Mouse (Mus musculus) adrenal gland, adult 2 months (tissue): Measurements from ENCODE around the gene Smok3b. TPM values are rescaled to one million over a fixed set of nuclear protein-coding genes. Genes with fewer than 3 reads are reported as not detected.
A peak's percentile ranks its signal among the peaks of the same experiment; 100 is the strongest.
"Not testable (repeated sequence)": the region's sequence is repeated elsewhere in the genome, so short reads cannot be mapped to it uniquely, and the experiment has no call there.

ENCODE experiments used
- DNase-seq: peaks from one replicate; pipeline ENCODE4 v3.0.0; 2021
- long read RNA-seq: library from polyadenylated mRNA; stranded (forward); transcript quantifications from one replicate; pipeline ENCODE4 v2.0.0, GENCODE M21; 2021
- polyA plus RNA-seq: library from polyadenylated mRNA; depleted of rRNA; stranded (reverse); fragments of >200 nt; gene quantifications from 2 replicates; pipeline ENCODE4 v1.2.3, GENCODE M21; 2012; rRNA removed
- total RNA-seq, 2 experiments: library from RNA; stranded (reverse); gene quantifications; 2 replicates each; pipeline ENCODE4 v1.2.3; 2021

Smok3b gene
- total RNA-seq, result not detected
- polyA plus RNA-seq, result not detected in 2 replicates
- long read RNA-seq, result 0 reads

DNA sequence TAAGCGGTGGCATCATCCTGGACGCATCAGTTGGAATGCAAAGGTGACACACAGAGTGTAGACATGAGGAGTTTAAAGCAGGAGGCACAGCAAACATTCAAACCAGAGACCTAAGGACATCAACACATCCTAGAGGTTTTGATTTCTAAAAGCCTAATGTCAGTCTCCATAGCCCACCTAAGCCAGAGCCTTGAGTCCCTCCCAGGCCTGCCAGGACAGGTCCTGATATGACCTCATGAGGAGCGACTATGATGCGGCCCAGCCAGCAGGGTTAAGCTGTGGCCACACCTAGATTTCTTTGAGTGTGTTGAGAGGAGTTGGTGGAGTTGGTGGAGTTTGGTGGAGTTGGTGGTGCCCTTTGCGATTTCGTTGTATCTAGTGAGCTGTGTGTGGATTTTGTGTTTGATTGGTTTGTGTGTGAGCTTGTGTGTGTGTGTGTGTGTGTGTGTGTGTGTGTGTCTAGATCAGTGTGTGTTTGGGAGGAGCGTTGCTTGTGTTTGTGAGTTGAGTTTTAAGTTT, at the start of gene Smok3b, which contains the start of gene Smok3a:
TSS of gene Smok3b (plus strand) at position 469 of the 519 bp plus-strand sequence.
TSS of gene Smok3a (plus strand) at position 301 of the 519 bp plus-strand sequence.
- not testable (repeated sequence) for DNase-seq

DNA sequence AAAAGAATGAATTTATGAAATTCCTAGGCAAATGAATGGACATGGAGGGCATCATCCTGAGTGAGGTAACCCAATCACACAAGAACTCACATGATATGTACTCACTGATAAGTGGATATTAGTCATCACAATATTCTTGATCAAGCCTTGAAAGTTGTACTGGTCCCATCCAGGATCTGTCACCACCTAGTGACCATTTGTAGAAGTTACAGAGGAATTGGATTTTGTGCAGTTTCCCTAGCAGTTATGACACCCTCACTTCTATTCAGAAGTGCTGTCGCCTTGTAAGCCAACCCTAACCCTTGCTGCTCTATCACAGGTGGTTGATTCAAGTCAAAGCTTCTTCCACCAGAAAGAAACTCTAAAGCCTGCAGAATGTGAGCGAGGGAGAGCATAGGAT, 48.1 kb upstream of the Smok3b start:
- no peak for DNase-seq

DNA sequence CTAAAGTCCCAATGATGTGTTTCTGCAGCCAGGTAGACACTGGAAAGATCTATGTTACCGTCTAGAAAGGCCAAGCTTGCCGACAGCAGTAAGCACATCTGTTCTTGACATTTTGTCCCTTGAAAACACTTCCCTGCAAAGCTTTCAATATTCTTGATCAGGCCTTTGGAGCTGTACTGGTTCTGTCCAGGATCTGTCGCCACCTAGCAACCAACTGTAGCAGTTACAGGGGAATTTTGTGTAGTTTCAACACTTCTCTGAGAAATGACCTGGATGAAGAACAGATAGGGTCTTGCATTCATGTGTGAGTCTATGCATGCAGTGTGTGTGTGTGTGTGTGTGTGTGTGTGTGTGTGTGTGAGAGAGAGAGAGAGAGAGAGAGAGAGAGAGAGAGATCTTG, 47.5 kb upstream of the Smok3b start:
- DNase-seq, result no peak

DNA sequence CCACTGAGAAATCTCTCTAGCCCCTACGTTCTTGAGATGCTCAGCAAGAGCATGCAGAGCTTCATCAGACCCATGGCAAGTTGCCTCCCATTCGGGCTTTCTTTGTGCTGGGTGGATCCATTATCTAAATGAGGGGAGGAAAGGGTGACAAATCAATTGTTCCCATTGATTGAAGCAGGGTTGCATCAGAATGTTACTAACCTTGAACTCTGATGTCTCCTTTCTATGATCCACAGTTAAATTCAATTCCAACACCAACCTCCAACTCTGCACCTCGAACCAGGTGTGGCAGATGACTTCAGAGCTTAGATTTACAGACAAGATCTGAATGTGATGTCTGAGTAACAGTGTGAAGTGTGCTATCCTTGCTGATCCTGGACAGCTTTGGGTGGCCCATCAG, 46.5 kb upstream of the Smok3b start:
- no peak for DNase-seq

DNA sequence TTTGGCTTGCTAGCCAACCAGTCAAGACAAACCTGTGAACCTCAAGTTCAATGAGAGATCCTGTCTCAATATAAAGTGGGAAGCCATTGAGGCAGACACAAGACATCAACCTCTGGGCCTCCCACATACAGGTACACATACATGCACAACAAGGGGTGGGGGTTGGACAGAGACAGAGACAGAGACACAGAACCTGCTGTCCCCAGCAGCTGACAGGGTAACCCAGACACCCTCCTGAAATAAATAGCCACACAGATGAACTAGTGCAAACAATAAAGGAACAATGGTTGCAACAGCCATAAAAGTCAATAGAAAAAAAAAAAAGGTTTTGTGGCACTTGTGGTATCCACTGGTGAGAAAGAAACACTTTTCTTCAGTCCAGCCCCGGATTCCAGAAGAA, 45.8 kb upstream of the Smok3b start:
- no peak for DNase-seq

DNA sequence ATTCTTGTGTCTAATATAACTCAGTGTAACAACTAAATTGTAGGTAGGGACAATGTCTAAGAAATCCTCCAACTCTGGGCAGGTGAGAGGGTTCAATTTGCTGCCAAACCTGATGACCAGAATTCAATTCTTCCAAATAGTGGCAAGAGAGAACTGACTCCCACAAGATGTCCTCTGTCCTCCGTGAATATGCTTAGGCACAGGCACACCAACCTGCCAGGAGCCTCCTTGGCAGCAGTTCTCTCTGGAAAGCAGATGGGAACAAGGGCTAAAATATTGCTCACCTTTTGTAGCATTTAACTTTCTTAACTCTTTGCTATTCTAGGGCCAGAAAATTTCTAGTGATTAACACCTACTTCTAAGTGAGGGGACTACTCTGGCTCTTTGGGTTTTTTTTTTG, 43.9 kb upstream of the Smok3b start:
- DNase-seq, result no peak

DNA sequence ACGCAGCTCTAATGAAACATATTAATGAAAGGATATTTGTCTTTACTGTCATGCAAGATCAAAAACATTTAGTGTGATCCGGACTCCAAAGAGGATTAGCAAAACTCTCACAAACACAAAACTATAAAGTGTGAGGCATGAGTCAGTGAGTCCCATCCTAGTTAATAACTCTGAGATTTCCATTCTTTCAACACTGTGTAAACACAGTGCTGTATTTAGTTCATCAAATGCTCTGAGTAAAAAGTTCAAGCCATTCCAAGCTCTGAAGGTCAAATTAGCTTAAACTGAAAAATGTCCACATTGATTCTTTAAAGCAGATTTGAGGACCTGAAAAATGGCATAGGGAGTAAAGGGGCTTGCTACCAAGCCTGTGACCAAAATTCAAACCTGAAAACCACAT, 42.1 kb upstream of the Smok3b start:
- no peak for DNase-seq

DNA sequence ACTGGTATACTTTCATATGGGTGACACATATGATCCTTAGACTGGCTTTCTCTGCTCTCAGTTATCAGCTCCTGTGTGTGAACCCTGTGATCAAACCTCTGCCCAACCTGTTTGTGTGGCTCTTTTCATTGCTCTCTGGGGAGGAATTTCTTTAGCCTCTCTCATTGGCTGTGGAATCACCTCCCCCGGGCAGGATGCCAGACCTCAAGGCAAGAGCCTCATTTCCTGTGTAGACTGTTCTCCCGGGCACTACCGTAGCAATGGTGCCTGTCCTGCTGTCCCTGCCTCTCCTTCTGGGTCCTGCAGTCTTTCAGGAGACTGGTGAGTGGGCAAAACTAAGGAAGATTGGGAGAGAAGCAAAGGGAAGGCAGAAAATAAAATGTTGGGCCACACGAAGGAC, 39.9 kb upstream of the Smok3b start, which contains the start of gene Azgp1:
TSS of gene Azgp1 (plus strand) at position 221 of the 400 bp plus-strand sequence.
- DNase-seq, result peak; percentile 39

DNA sequence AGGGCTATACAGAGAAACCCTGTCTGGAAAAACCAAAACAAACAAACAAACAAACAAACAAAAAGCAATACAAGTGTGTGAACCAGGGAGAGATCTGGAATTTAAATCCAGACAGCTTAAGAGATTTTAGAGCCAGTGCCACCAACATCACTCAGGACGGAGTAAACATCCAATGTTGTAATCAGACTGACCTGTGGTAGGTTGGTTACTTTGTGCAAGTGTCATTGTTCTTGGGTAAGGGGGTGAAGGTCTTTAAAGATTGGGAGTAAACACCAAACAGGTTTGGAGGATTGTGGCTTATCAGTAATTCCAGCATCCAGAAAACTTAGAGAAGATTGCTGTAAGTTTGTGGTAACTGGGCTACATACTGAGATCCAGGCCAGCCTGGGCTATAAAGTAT, 34.9 kb upstream of the Smok3b start:
- no peak for DNase-seq

DNA sequence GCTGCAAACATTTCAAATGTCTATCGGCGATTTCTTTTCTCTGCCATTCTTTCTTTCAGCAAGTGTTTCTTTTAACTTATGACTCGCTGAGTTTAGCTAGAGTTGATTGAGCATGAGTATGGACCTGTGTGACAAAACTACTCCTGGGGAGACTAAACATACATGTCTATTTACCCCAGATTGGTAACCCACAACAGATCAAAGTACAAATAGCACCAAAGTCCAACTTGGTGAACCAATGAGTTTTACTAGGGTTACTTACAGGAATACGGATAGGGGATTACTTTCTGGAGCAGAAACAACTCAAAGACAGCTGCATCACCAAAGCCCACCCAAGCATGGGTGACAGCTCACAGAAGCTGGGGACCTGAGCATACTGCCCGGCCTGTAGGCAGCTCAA, 11.8 kb upstream of the Smok3b start:
- no peak for DNase-seq

DNA sequence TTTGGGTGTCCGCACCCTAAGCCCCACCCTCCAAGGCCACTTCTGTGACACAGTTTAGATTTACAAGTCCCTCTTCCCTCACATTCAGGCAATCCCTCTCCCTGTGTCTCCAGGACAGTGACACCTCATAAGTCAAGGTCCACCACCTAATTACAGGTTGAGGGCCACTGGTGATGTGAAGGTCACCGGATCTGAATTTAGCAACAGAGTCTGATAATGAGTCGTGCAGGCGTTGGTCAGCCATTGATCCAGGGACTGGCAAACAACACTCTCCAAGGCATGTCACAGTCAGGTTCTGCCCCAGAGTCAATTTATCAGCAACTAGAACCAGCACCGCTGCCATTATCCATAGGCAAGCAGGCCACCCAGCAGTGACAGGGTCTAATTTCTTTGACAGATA, 8.8 kb upstream of the Smok3b start:
- no peak for DNase-seq

DNA sequence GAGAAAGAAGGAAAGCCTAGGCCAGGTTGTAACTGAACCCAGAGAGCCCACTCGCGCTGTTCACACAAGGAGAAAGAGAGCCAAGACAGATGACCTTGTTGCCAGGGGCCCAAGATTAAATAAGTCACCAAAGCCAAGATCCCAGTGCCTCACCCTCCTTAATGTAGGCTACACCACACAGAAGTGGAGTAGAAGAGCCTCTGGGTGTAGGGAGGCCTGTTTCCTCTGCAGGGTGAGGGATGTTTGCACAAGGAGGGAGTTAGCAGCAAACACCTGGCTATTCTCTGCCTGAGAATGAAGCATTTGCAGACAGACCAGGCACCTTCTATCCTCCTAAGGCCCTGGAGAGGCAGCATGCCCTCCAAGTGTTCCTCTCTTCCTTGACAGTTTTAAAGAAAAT, 4.7 kb upstream of the Smok3b start:
- DNase-seq, result no peak

DNA sequence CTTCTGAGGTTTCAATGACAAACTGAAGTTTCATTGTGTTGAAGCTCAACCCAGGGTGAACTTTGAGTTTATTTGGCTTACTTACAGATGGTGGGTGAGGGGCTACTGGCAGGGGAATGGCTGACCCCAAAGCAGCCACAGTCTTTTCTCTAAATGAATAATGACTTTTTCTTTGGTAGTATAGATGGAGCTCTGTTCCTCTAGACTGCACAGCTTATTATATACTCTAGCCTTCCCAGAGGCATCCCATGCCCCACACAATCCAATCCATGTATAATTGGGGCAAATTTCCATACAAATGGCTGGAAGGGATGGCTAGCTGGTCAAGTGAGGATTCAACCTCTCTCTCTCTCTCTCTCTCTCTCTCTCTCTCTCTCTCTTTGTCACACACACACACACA, 4.2 kb upstream of the Smok3b start:
- DNase-seq, result no peak

DNA sequence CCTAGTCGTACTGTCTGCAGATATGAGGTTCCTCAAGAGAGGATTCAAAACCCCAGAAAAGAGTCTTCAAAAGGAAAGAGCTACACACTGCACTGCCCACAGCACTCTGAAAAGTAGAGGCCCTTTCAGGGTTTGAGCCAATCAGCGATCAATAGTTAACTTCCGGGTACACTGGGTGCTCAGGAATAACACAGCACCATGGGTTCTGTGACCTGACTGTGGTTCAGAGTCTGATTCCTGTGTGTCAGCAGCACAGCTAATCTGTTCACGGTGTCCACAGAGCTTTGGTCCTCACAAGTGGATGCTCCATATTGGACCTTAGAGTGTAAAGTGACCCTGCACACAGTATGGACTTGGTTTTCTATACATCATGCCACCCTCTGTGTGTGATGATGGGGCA, 1.7 kb upstream of the Smok3b start:
- DNase-seq, result not testable (repeated sequence)

DNA sequence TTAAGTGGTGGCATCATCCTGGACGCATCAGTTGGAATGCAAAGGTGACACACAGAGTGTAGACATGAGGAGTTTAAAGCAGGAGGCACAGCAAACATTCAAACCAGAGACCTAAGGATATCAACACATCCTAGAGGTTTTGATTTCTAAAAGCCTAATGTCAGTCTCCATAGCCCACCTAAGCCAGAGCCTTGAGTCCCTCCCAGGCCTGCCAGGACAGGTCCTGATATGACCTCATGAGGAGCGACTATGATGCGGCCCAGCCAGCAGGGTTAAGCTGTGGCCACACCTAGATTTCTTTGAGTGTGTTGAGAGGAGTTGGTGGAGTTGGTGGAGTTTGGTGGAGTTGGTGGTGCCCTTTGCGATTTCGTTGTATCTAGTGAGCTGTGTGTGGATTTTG, 31.7 kb downstream of the Smok3b start, which contains the start of gene Smok3c:
TSS of gene Smok3c (plus strand) at position 301 of the 400 bp plus-strand sequence.
- not testable (repeated sequence) for DNase-seq

DNA sequence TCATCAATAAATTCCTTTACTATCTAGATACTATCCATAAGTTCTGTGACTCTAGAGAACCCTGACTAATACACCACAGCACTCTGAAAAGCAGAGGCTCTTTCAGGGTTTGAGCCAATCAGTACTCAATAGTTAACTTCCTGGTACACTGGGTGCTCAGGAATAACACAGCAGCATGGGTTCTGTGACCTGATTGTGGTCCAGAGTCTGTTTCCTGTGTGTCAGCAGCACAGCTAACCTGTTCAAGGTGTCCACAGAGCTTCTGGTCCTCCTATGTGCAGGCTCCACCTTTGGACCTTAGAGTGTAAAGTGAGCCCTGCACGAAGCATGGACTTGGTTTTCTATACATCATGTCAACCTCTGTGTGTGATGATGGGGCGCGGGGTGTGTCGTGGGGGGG, 52.6 kb downstream of the Smok3b start:
- no peak for DNase-seq

DNA sequence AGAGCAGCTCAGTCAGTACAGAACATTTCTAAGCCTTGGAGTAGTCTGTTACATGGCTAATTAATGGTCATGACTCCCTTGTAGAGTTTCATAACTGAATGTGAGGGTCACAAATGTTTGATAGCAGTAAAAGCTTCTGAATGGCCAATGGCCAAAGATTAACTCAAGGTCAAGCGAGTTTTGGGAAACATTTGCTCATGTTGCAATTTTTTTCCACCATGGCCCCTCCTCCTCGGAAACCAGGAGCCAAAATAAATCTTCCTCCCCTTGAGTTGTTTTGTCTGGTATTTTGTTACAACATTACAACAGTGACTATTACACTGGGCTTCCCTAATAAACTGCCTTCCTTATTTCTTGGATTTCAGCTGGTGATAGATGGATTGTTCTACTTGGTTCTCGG, 54.5 kb downstream of the Smok3b start:
- DNase-seq, result peak; percentile 56

DNA sequence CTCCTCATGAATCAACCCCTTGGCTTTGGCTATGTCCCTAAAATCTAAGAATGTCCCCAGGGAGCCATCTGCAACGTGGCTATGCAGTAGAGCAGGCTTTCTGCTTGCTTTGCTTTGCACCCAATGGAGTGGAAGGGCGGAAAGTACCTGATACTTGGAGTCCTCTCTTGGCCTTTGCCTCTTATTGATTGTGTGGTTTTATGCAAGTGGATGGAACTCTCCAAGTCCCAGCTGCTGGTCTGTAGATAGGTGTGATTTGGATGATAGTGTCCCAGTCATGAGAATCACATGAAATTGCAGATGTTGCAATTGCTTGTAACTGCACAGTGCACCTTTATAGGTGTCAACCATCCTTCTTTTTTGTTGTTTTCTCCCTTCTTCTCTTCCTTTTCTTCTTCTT, 54.9 kb downstream of the Smok3b start:
- DNase-seq, result no peak

DNA sequence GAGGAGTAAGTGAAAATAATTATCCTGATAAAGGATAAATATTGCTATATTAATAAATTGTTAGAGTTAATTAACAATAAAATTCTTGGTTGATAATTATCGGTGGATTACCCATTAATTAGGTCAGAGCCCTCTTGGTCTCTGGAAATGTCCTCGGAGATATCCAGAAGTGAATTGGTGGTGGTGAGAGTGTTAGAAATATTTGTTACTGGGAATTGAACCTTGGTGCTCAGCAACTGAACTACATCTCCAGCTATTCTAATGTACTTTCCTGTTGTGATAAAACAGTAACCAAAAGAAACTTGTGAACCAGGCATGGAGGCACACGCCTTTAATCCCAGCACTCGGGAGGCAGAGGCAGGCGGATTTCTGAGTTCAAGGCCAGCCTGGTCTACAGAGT, 59.2 kb downstream of the Smok3b start:
- no peak for DNase-seq

DNA sequence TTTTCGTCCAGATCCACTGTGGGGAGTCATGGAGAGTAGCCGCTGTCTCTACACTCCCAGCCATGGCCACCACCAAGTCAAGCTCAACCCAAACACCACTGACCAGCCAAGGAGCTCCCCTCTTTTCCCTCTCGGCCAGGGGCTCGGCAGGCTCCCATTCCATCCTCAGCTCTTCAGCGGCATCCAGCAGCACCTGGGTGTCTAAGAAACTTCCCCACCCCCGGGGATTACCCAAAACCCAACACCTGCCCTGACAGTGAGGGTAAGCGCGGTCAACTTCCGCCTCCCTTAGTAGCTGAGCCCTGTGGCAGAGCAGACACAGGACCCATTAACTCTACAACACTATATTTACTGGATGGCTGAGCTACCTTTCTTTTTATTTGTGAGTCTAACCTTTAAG, 60.2 kb downstream of the Smok3b start:
- no peak for DNase-seq

DNA sequence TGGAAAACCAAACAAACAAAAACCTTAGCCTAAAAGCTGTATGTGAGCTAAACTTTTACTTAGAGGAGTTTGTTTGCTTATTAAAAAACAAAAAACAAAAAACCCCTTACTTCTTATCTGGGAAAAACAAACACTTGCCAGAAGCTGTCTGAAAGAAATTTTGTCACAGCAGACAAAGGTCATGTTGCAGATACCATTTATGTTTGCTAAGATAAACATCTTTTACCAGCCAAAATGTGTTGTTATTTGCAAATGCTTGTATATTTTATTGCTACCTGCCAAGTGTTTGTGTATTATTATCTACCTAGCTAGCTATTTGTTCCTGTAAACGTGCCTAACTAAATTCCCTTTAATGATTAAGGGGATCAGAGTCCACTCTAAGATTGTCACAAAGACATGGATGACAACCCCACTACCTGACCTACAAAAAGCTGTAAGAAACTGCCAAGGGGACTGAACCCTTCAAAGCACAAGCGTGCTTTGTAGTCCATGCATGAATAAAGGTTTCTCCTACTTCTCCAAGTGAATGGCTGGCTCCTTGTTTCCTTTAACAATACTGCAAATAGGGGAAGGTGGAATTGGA, 62.2 kb downstream of the Smok3b start:
- no peak for DNase-seq

DNA sequence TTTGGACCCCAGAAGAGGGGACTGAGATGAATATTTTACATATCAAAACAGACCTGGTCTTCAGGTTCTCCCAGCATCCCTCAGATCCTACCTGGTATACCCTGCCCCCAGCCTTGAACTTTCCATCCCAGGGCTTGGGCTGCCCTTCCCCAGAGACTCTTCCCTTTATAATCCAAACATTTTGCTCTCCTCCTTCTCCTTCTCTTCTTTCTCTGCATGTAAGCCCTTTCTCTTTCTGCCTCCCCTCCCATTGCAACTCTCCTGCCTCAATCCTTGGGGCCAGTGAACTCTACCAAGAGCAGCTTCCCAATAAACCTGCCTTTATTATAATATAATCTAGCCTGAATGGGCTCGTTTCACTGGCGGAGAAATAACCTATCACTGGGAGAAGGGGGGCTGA, 62.7 kb downstream of the Smok3b start:
- no peak for DNase-seq

DNA sequence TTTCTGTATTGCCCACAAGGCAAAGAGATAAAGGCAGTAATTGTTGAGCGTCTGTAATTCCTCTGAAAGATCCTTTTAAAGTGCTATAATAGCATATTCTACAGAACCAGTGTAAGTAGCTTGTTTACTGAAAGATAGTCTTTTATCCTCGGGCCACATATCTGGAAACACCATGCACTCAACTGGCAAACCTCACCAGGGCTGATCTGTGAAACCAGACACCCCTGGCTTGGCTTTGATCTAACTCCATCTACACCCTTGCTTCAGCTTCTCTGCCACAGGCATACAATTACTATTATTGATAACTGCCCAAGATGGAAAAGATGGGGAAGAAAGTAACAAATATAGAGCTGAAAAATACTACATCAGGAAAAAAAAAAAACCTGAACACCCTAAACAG, 63.3 kb downstream of the Smok3b start:
- DNase-seq, result no peak

DNA sequence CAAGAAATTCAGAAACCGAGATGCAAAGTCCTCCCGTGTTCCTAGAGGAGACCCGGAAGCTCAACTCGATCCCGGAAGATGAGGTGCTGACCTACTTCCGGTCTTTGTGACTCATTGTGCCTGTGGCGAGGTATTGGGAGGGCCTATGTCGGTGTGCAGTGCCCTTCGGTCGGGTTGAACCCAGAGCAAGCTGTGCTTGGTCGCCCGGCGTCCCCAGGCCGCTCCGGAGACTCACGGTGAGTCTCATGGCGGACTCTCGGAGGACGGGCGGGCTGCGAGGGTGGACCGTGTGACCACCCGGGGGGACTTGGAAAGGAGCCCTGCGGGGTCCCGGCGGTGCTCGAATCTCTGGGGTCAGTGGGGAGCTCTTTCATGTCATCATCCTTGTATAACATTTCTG, 63.8 kb downstream of the Smok3b start, which contains the start of gene Zkscan1:
TSS of gene Zkscan1 (plus strand) at position 89 of the 400 bp plus-strand sequence.
- peak; percentile 89 for DNase-seq
